Mouse (Mus musculus): ENCODE measurements at regions not wholly inside any gene's neighbourhood (a gene's known extent, or its start where the extent isn't known, plus 50 kb on each side); places are given as distances from the start of the nearest gene placed in this dataset.

- H3K9ac ChIP-seq (replicated peaks; ENCODE audit: low read length, poor library complexity, severe bottlenecking) = no peak overlapping the region
- H3K36me3 ChIP-seq (ENCODE audit: insufficient read depth, low read length) = no peaks in the 10 kb centered on the region
- ATAC-seq (ENCODE audit: low FRiP score) (no peak), DNase-seq (ENCODE audit: low spot score) (peak; percentile 91)
- no peak overlapping the region for H3K27ac ChIP-seq (ENCODE audit: low read depth, low read length)
- 2% methylated on average over 7 of the region's 7 CpGs for WGBS
- no peaks in the 10 kb centered on the region for H3K27me3 ChIP-seq (ENCODE audit: insufficient read depth, low read length)
- peak overlapping the region; percentile 33; the same call in 1 of the 2 replicates for H3K4me2 ChIP-seq (ENCODE audit: low read depth, low read length, poor library complexity, severe bottlenecking)
- H3K9me3 ChIP-seq (ENCODE audit: low read length) = no peaks in the 10 kb centered on the region
- no peak overlapping the region; the same call in 1 of the 2 replicates for H3K4me3 ChIP-seq (ENCODE audit: low read depth, low read length)
- TF ChIP-seq CTCF (IDR thresholded peaks at IDR 0.05) = peak; percentile 86
- H3K4me1 ChIP-seq (ENCODE audit: insufficient read depth, low read length) = no peaks in the 10 kb centered on the region
Observed at GRCm38 (mm10) chr1:61377070-61377469, 261.6 kb upstream of the Pard3b start.

DNA sequence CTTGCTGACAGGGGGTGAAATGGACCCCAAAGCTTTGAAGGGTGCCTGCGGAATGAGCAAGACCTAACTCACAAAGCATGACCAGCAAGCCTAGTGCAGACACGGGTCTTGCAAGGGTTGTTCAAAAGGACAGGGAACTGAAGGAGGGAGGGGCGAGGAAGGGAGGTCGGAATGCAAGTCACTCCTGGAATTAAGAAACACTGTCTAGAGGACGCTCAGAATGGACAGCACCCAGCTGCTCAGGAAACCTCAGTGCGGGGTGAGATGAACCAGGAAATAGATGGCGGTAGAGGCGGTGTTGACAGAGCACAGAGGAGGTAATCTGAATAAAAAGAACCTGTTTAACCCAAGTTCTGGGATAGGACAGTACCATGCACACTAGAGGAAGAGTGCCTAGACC lies 260.4 kb upstream of the Pard3b start:
- H3K4me3 ChIP-seq (ENCODE audit: low read depth, low read length) = no peak overlapping the region
- ATAC-seq (ENCODE audit: low FRiP score) (no peak), DNase-seq (ENCODE audit: low spot score) (no peak)
- no peaks in the 10 kb centered on the region for H3K36me3 ChIP-seq (ENCODE audit: insufficient read depth, low read length)
- no peak overlapping the region for H3K27ac ChIP-seq (ENCODE audit: low read depth, low read length)
- H3K9ac ChIP-seq (replicated peaks; ENCODE audit: low read length, poor library complexity, severe bottlenecking) = no peak overlapping the region
- WGBS = 68% methylated on average over 8 of the region's 8 CpGs
- no peaks in the 10 kb centered on the region for H3K27me3 ChIP-seq (ENCODE audit: insufficient read depth, low read length)
- TF ChIP-seq CTCF (IDR thresholded peaks at IDR 0.05) = no peak
- H3K4me1 ChIP-seq (ENCODE audit: insufficient read depth, low read length) = no peaks in the 10 kb centered on the region
- H3K4me2 ChIP-seq (ENCODE audit: low read depth, low read length, poor library complexity, severe bottlenecking) = no peak overlapping the region
- no peaks in the 10 kb centered on the region for H3K9me3 ChIP-seq (ENCODE audit: low read length)

- H3K4me1 ChIP-seq (ENCODE audit: insufficient read depth, low read length) = no peaks in the 10 kb centered on the region
- no peaks in the 10 kb centered on the region for H3K36me3 ChIP-seq (ENCODE audit: insufficient read depth, low read length)
- H3K27me3 ChIP-seq (ENCODE audit: insufficient read depth, low read length) = no peaks in the 10 kb centered on the region
- TF ChIP-seq CTCF (IDR thresholded peaks at IDR 0.05) = no peak
- no peak overlapping the region for H3K9ac ChIP-seq (replicated peaks; ENCODE audit: low read length, poor library complexity, severe bottlenecking)
- no peak overlapping the region for H3K4me2 ChIP-seq (ENCODE audit: low read depth, low read length, poor library complexity, severe bottlenecking)
- no peaks in the 10 kb centered on the region for H3K9me3 ChIP-seq (ENCODE audit: low read length)
- H3K4me3 ChIP-seq (ENCODE audit: low read depth, low read length) = no peak overlapping the region
- DNase-seq (ENCODE audit: low spot score) = peak; percentile 21
- 55% methylated on average over 21 of the region's 21 CpGs for WGBS
- no peak overlapping the region for H3K27ac ChIP-seq (ENCODE audit: low read depth, low read length)
- ATAC-seq (ENCODE audit: low FRiP score) = no peak
Observed at GRCm38 (mm10) chr1:61379771-61380517, 258.7 kb upstream of the Pard3b start.

GRCm38 (mm10) chr1:61387587-61387986 lies 251.0 kb upstream of the Pard3b start:
- ATAC-seq (ENCODE audit: low FRiP score) (no peak), DNase-seq (ENCODE audit: low spot score) (no peak)
- H3K9me3 ChIP-seq (ENCODE audit: low read length) = no peaks in the 10 kb centered on the region
- no peak overlapping the region for H3K27ac ChIP-seq (ENCODE audit: low read depth, low read length)
- no peak overlapping the region for H3K4me3 ChIP-seq (ENCODE audit: low read depth, low read length)
- no peak overlapping the region for H3K9ac ChIP-seq (replicated peaks; ENCODE audit: low read length, poor library complexity, severe bottlenecking)
- H3K4me2 ChIP-seq (ENCODE audit: low read depth, low read length, poor library complexity, severe bottlenecking) = no peak overlapping the region
- WGBS = 61% methylated on average over 4 of the region's 4 CpGs
- no peak for TF ChIP-seq CTCF (IDR thresholded peaks at IDR 0.05)
- no peaks in the 10 kb centered on the region for H3K4me1 ChIP-seq (ENCODE audit: insufficient read depth, low read length)
- H3K27me3 ChIP-seq (ENCODE audit: insufficient read depth, low read length) = no peaks in the 10 kb centered on the region
- H3K36me3 ChIP-seq (ENCODE audit: insufficient read depth, low read length) = no peaks in the 10 kb centered on the region

DNA sequence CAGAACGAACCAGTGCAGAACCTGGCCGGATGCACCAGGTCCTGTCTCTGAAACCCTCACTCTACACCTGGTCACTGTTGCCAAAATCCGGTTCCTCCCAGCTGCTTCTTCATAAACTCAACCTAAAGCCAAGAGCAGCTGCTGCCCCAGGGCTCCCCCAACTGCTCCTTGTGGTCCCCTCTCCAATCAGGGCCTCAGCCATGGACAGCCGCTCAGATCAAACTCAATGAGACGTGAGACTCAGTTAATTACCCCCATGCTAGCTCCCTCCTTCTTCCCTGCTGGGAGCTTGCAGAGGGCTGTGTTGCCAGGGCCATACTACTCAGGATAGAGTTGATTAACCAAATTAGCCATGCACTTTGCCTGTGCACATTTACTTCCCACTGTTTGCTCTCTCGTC lies 240.8 kb upstream of the Pard3b start:
- WGBS = 52% methylated on average over 6 of the region's 6 CpGs
- peak; percentile 81 for DNase-seq (ENCODE audit: low spot score)
- Histone ChIP-seq H3K27ac (ENCODE audit: low read depth, low read length) (no peak overlapping the region), H3K27me3 (ENCODE audit: insufficient read depth, low read length) (no peaks in the 10 kb centered on the region), H3K9me3 (ENCODE audit: low read length) (no peaks in the 10 kb centered on the region; the same call in 1 of the 2 replicates), H3K4me2 (ENCODE audit: low read depth, low read length, poor library complexity, severe bottlenecking) (no peak overlapping the region), H3K9ac (replicated peaks; ENCODE audit: low read length, poor library complexity, severe bottlenecking) (no peak overlapping the region), H3K36me3 (ENCODE audit: insufficient read depth, low read length) (no peaks in the 10 kb centered on the region), H3K4me3 (ENCODE audit: low read depth, low read length) (no peak overlapping the region), H3K4me1 (ENCODE audit: insufficient read depth, low read length) (no peaks in the 10 kb centered on the region)
- no peak; the same call in 1 of the 2 replicates for ATAC-seq (ENCODE audit: low FRiP score)
- TF ChIP-seq CTCF (IDR thresholded peaks at IDR 0.05) = no peak

- Histone ChIP-seq H3K9me3 (ENCODE audit: low read length) (no peaks in the 10 kb centered on the region), H3K4me1 (ENCODE audit: insufficient read depth, low read length) (no peaks in the 10 kb centered on the region), H3K4me2 (ENCODE audit: low read depth, low read length, poor library complexity, severe bottlenecking) (no peak overlapping the region), H3K27ac (ENCODE audit: low read depth, low read length) (no peak overlapping the region), H3K9ac (replicated peaks; ENCODE audit: low read length, poor library complexity, severe bottlenecking) (no peak overlapping the region), H3K36me3 (ENCODE audit: insufficient read depth, low read length) (no peaks in the 10 kb centered on the region), H3K27me3 (ENCODE audit: insufficient read depth, low read length) (no peaks in the 10 kb centered on the region), H3K4me3 (ENCODE audit: low read depth, low read length) (no peak overlapping the region)
- WGBS = 73% methylated on average over 8 of the region's 8 CpGs
- ATAC-seq (ENCODE audit: low FRiP score) = no peak
- DNase-seq (ENCODE audit: low spot score) = no peak
- no peak for TF ChIP-seq CTCF (IDR thresholded peaks at IDR 0.05)
Observed at GRCm38 (mm10) chr1:61402339-61402738, 236.3 kb upstream of the Pard3b start.
